Mouse (Mus musculus) brain, embryonic 14.5 days (tissue): ENCODE results near the gene Jup.

Source experiments
- CTCF ChIP-seq: fragments of 200-500 bp; IDR thresholded peaks from 2 replicates; pipeline ENCODE4 v1.5.1; 2012; ENCODE audit warnings: inconsistent platforms, mild to moderate bottlenecking, moderate library complexity, borderline replicate concordance; ENCODE audit not compliant: insufficient read depth, insufficient read length; ENCODE audit errors: extremely low read depth
- POLR2A ChIP-seq: fragments of 200-500 bp; IDR thresholded peaks from 2 replicates; pipeline ENCODE4 v1.6.1; 2012; ENCODE audit warnings: mild to moderate bottlenecking, inconsistent platforms, borderline replicate concordance; ENCODE audit not compliant: poor library complexity, insufficient read depth, insufficient read length, severe bottlenecking; ENCODE audit errors: extremely low read depth

- TF ChIP-seq CTCF (no peak), POLR2A (no peak)
These were observed 27.7 kb downstream of the Jup start for GRCm38 (mm10) chr11:100369822-100370221.
